Mouse (Mus musculus): ENCODE measurements around the gene Ist1. TPM values are rescaled to one million over a fixed set of nuclear protein-coding genes. Genes with fewer than 3 reads are reported as not detected.
A peak's percentile ranks its signal among the peaks of the same experiment; 100 is the strongest.

Gene Ist1
- 91.3 and 95.8 TPM in 2 replicates for polyA plus RNA-seq (2014; fragmentation: Nextera tagmentation; extraction: Ambion mirVana)

DNA sequence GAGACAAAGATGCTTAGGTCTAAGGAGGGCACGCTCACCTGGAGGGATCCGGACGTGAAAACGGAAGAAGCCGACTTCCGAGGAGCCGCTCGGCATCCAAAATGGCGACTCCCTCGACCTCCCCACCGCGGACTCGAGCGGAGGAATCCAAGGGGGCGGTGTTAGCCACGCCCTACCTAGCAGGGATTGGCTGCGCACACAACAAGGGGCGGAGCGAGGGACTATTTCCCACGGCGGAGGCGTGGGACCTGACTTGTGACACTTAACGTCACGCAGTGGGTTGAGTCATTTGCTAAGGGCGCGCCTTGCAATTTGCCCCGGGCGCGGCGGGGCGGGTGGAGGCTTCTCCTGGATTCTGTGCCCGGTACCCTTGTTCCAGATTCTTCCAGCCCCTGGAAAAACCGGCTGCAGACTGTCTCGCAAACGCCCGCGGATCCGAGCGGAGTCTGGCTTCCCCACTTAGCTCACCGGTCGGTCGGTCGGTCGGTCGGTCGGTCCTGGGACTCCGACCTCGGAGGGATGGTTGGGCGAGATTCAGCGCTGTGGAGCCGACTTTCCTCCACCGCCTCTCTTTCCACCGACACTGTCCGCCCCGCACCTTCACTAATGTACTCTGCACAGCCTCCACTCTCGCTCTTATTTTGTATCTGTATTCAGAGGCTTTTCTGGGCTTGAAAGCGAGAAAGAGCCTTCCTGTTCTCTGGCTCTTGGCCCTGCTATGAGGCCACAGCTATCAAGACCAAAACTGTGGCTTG, at the start of gene Ist1:
TSS of gene Ist1 (minus strand) at position 115 of the 755 bp plus-strand sequence.
- peaks cover 7 to 19% of the 10 kb centered on the region in 2 experiments for H3K4me1 ChIP-seq (ENCODE audit: control insufficient read depth in 2 of 2, insufficient read depth in 2 of 2, low read length in 2 of 2)
- H3K27me3 ChIP-seq (ENCODE audit: control insufficient read depth, insufficient read depth, low read length), result no peaks in the 10 kb centered on the region
- H3K36me3 ChIP-seq (ENCODE audit: control insufficient read depth, insufficient read depth, low read length), result no peaks in the 10 kb centered on the region
- peak; percentile 98 for ATAC-seq (ENCODE audit: insufficient number of reproducible peaks, insufficient read depth, low FRiP score, low read depth)
- H3K9ac ChIP-seq (ENCODE audit: low read length), result peak within 1 kb of the TSS; percentile 95
- peak within 1 kb of the TSS; percentile 79 for H3K4me2 ChIP-seq (ENCODE audit: low read length)
- peak within 1 kb of the TSS; percentile 41 to 78 for H3K27ac ChIP-seq (replicated peaks in 1 of 2; ENCODE audit: control insufficient read depth in 1 of 2, insufficient read depth in 1 of 2, low read depth in 2 of 2, low read length in 2 of 2)
- H3K9me3 ChIP-seq (ENCODE audit: control insufficient read depth, low read length), result no peaks in the 10 kb centered on the region
- H3K4me3 ChIP-seq (ENCODE audit: control insufficient read depth in 1 of 2, insufficient read depth in 1 of 2, low read depth in 1 of 2, low read length in 2 of 2), result peak within 1 kb of the TSS; percentile 89
- WGBS, result 0% methylated on average over 56 of the region's 57 CpGs

DNA sequence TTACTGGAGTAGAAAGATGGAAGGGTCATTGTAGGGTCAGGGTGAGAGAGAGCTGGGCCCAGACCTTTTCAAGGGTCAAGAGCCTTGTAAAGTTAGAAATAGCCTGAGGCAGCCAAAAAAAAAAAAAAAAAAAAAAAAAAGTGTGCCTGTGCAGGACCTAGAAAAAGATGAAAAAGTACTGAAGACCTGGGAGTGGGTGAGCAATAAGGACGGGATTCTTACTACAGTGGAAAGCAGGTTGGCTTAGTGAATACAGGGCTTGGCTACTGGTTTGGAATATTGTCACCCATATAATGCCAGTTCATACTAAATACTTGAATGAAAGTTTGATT, 45.0 kb upstream of the Ist1 start:
- Histone ChIP-seq H3K27me3 (ENCODE audit: control insufficient read depth, insufficient read depth, low read length) (no peaks in the 10 kb centered on the region), H3K4me3 (ENCODE audit: control insufficient read depth in 1 of 2, insufficient read depth in 1 of 2, low read depth in 1 of 2, low read length in 2 of 2) (peak overlapping the region; percentile 84 to 90), H3K27ac (replicated peaks in 1 of 2; ENCODE audit: control insufficient read depth in 1 of 2, insufficient read depth in 1 of 2, low read depth in 2 of 2, low read length in 2 of 2) (peak overlapping the region in 1 of 2 experiments; percentile 78; a peak in 2 of 4 replicates), H3K4me2 (ENCODE audit: low read length) (peak overlapping the region; percentile 73), H3K4me1 (ENCODE audit: control insufficient read depth in 2 of 2, insufficient read depth in 2 of 2, low read length in 2 of 2) (peaks cover 0 to 11% of the 10 kb centered on the region in 2 experiments; a peak in 2 of 4 replicates), H3K9ac (ENCODE audit: low read length) (peak overlapping the region; percentile 97), H3K9me3 (ENCODE audit: control insufficient read depth, low read length) (no peaks in the 10 kb centered on the region), H3K36me3 (ENCODE audit: control insufficient read depth, insufficient read depth, low read length) (peaks cover 21% of the 10 kb centered on the region)
- ATAC-seq (ENCODE audit: insufficient number of reproducible peaks, insufficient read depth, low FRiP score, low read depth), result peak; percentile 5; the same call in 1 of the 2 replicates
- 85% methylated on average over 1 of the region's 1 CpGs for WGBS

DNA sequence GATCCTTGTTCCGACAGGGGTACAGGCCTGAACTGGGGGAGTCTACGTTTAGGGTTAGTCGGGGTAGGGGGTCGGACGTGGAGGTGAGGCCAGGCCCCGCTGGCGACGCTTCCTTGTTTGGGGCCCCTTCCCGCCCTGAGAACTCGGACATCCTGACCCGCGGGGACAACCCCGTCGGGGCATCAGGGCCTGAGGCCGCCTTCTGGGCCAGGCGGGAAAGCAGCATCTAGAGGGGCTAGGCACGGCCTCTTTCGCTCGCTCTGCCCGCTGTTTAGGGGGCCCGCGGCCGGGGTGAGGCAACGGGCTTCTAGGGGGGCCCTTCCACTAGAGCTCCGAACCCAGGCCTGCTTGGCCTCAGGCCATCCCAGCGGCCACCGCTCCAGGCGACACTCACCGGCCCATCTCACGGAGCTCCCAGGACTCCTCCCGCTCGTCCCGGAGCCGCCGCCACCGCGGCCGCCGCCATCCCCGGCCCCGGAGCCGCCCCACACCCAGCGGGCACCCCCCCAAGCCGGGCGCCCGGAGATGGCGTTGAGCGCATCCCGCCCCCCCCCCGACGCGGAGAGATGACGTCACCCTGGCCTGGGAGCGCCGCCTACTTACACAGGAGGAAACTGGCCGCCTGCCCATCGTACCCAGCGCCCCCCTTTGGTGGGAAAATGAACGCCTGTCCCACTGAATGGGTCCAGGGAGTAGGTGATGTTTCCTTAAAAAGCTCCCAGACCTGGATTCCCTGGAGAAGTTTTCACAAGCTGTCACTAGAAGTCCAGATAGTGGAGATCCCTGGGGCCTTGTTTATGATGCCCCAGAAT, 44.4 kb upstream of the Ist1 start, which contains the start of gene Atxn1l:
TSS of gene Atxn1l (minus strand) at position 503 of the 812 bp plus-strand sequence.
- WGBS, result under 1% methylated on average over 59 of the region's 59 CpGs
- ATAC-seq (ENCODE audit: insufficient number of reproducible peaks, insufficient read depth, low FRiP score, low read depth), result peak; percentile 90

DNA sequence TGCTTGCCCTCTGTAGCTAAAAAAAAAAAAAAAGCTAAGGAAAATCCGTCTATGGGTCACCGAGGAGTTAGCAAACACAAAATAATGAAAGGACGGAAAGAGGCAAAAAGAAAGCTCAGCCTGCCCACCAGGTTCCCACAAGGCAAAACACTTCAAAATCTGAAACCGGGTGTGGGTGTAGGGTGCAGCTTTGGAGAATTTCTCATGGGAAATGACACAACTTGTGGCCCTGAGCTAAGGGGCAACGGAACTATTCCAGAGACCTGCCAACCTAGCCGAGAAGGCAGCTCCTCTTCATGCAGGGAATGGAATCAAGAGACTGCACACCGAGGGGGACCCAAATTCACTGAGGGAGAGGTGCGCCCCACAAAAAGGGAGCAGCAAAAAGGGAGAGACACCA, 43.8 kb upstream of the Ist1 start:
- H3K9ac ChIP-seq (ENCODE audit: low read length), result peak overlapping the region; percentile 97
- no peaks in the 10 kb centered on the region for H3K9me3 ChIP-seq (ENCODE audit: control insufficient read depth, low read length)
- H3K27ac ChIP-seq (replicated peaks in 1 of 2; ENCODE audit: control insufficient read depth in 1 of 2, insufficient read depth in 1 of 2, low read depth in 2 of 2, low read length in 2 of 2), result peak overlapping the region in 1 of 2 experiments; percentile 78; a peak in 3 of 4 replicates
- peak overlapping the region; percentile 84 to 90 for H3K4me3 ChIP-seq (ENCODE audit: control insufficient read depth in 1 of 2, insufficient read depth in 1 of 2, low read depth in 1 of 2, low read length in 2 of 2)
- no peaks in the 10 kb centered on the region for H3K27me3 ChIP-seq (ENCODE audit: control insufficient read depth, insufficient read depth, low read length)
- 10% methylated on average over 8 of the region's 8 CpGs for WGBS
- H3K4me1 ChIP-seq (ENCODE audit: control insufficient read depth in 2 of 2, insufficient read depth in 2 of 2, low read length in 2 of 2), result peaks cover 0 to 11% of the 10 kb centered on the region in 2 experiments; a peak in 2 of 4 replicates
- H3K4me2 ChIP-seq (ENCODE audit: low read length), result peak overlapping the region; percentile 73
- no peak for ATAC-seq (ENCODE audit: insufficient number of reproducible peaks, insufficient read depth, low FRiP score, low read depth)
- H3K36me3 ChIP-seq (ENCODE audit: control insufficient read depth, insufficient read depth, low read length), result peaks cover 33% of the 10 kb centered on the region

More for the DNA sequence above, 44.4 kb upstream of the Ist1 start, which contains the start of gene Atxn1l:
- H3K9me3 ChIP-seq (ENCODE audit: control insufficient read depth, low read length), result no peaks in the 10 kb centered on the region
- no peaks in the 10 kb centered on the region for H3K27me3 ChIP-seq (ENCODE audit: control insufficient read depth, insufficient read depth, low read length)
- peaks cover 0 to 11% of the 10 kb centered on the region in 2 experiments; a peak in 2 of 4 replicates for H3K4me1 ChIP-seq (ENCODE audit: control insufficient read depth in 2 of 2, insufficient read depth in 2 of 2, low read length in 2 of 2)
- peak within 1 kb of the TSS; percentile 84 to 90 for H3K4me3 ChIP-seq (ENCODE audit: control insufficient read depth in 1 of 2, insufficient read depth in 1 of 2, low read depth in 1 of 2, low read length in 2 of 2)
- H3K36me3 ChIP-seq (ENCODE audit: control insufficient read depth, insufficient read depth, low read length), result peaks cover 27% of the 10 kb centered on the region
- peak within 1 kb of the TSS; percentile 97 for H3K9ac ChIP-seq (ENCODE audit: low read length)
- peak within 1 kb of the TSS; percentile 30 to 78 for H3K27ac ChIP-seq (replicated peaks in 1 of 2; ENCODE audit: control insufficient read depth in 1 of 2, insufficient read depth in 1 of 2, low read depth in 2 of 2, low read length in 2 of 2)
- peak within 1 kb of the TSS; percentile 73 for H3K4me2 ChIP-seq (ENCODE audit: low read length)

DNA sequence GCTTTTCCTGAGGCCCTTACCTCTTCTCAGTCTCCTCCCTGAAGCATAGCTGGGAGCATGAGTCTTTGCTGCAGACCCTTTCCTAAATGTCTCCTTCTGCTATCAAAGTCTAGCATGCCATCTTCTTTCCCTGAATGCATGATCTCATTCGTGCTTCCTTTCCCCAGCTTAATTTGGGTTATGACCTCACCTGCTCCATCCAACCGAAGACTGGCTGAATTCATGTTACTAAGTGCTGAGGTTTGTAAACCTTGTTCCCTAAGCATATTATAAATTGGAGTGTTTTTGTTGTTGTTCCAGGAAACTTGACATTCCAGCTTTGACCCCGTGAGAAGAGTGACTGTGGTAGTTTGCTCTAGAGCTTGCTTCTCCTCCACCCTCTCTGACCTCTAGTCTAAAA, 41.0 kb upstream of the Ist1 start:
- H3K9me3 ChIP-seq (ENCODE audit: control insufficient read depth, low read length), result no peaks in the 10 kb centered on the region
- H3K4me1 ChIP-seq (ENCODE audit: control insufficient read depth in 2 of 2, insufficient read depth in 2 of 2, low read length in 2 of 2), result peaks cover 0 to 11% of the 10 kb centered on the region in 2 experiments; a peak in 2 of 4 replicates
- H3K36me3 ChIP-seq (ENCODE audit: control insufficient read depth, insufficient read depth, low read length), result peaks cover 61% of the 10 kb centered on the region
- H3K9ac ChIP-seq (ENCODE audit: low read length), result no peak overlapping the region
- H3K27me3 ChIP-seq (ENCODE audit: control insufficient read depth, insufficient read depth, low read length), result no peaks in the 10 kb centered on the region
- no peak overlapping the region for H3K27ac ChIP-seq (replicated peaks in 1 of 2; ENCODE audit: control insufficient read depth in 1 of 2, insufficient read depth in 1 of 2, low read depth in 2 of 2, low read length in 2 of 2)
- no peak overlapping the region for H3K4me3 ChIP-seq (ENCODE audit: control insufficient read depth in 1 of 2, insufficient read depth in 1 of 2, low read depth in 1 of 2, low read length in 2 of 2)
- no peak for ATAC-seq (ENCODE audit: insufficient number of reproducible peaks, insufficient read depth, low FRiP score, low read depth)
- no peak overlapping the region for H3K4me2 ChIP-seq (ENCODE audit: low read length)
- 49% methylated on average over 3 of the region's 3 CpGs for WGBS

DNA sequence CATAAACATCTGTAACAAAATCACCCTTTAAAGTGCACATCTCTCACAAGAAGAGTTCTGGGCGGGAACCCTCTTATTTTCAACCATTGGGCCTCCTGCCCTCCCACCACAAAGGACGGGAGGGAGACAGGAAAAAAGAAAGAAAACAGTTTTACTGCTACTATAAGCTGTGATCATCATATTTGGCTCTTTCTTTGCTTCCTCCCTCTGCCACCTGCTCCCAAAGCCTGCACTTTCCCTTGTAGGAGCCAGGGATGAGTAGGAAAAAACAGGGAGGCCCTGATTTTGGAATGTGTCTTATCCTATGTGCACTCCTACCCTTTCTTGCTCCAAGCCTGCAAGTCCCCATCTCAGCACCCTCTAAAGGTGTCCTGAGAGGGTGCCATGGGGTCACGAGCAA, 38.0 kb upstream of the Ist1 start:
- peaks cover 0 to 6% of the 10 kb centered on the region in 2 experiments; a peak in 2 of 4 replicates for H3K4me1 ChIP-seq (ENCODE audit: control insufficient read depth in 2 of 2, insufficient read depth in 2 of 2, low read length in 2 of 2)
- 90% methylated on average over 3 of the region's 3 CpGs for WGBS
- no peak overlapping the region for H3K27ac ChIP-seq (replicated peaks in 1 of 2; ENCODE audit: control insufficient read depth in 1 of 2, insufficient read depth in 1 of 2, low read depth in 2 of 2, low read length in 2 of 2)
- H3K36me3 ChIP-seq (ENCODE audit: control insufficient read depth, insufficient read depth, low read length), result peaks cover 78% of the 10 kb centered on the region
- no peaks in the 10 kb centered on the region for H3K27me3 ChIP-seq (ENCODE audit: control insufficient read depth, insufficient read depth, low read length)
- ATAC-seq (ENCODE audit: insufficient number of reproducible peaks, insufficient read depth, low FRiP score, low read depth), result no peak
- no peaks in the 10 kb centered on the region for H3K9me3 ChIP-seq (ENCODE audit: control insufficient read depth, low read length)
- H3K9ac ChIP-seq (ENCODE audit: low read length), result no peak overlapping the region
- no peak overlapping the region for H3K4me3 ChIP-seq (ENCODE audit: control insufficient read depth in 1 of 2, insufficient read depth in 1 of 2, low read depth in 1 of 2, low read length in 2 of 2)
- no peak overlapping the region for H3K4me2 ChIP-seq (ENCODE audit: low read length)

DNA sequence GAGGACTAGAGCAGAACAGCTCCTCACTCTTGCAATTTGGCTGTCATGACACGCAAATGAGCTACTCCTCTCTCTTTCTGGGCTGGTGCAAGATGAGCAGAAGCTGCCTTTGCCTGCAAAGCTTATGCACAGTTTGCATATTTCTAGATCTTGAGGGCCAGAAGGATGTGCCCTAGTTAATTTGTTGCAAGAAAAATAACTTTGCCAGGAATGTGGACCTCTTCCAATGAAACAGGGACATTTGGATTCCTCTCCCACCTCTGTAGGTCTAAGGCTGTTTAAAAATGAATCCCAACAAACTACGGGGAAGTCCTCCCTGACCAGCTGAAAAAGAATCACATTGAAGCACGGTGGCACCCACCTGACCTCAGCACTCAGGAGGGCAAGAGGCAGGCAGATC, 32.0 kb upstream of the Ist1 start:
- H3K27me3 ChIP-seq (ENCODE audit: control insufficient read depth, insufficient read depth, low read length), result no peaks in the 10 kb centered on the region
- peaks cover 87% of the 10 kb centered on the region for H3K36me3 ChIP-seq (ENCODE audit: control insufficient read depth, insufficient read depth, low read length)
- no peak overlapping the region; a peak in 1 of 4 replicates for H3K4me3 ChIP-seq (ENCODE audit: control insufficient read depth in 1 of 2, insufficient read depth in 1 of 2, low read depth in 1 of 2, low read length in 2 of 2)
- H3K27ac ChIP-seq (replicated peaks in 1 of 2; ENCODE audit: control insufficient read depth in 1 of 2, insufficient read depth in 1 of 2, low read depth in 2 of 2, low read length in 2 of 2), result no peak overlapping the region
- no peak for ATAC-seq (ENCODE audit: insufficient number of reproducible peaks, insufficient read depth, low FRiP score, low read depth)
- 87% methylated on average over 3 of the region's 3 CpGs for WGBS
- H3K9me3 ChIP-seq (ENCODE audit: control insufficient read depth, low read length), result no peaks in the 10 kb centered on the region
- H3K9ac ChIP-seq (ENCODE audit: low read length), result no peak overlapping the region
- no peak overlapping the region for H3K4me2 ChIP-seq (ENCODE audit: low read length)
- no peaks in the 10 kb centered on the region for H3K4me1 ChIP-seq (ENCODE audit: control insufficient read depth in 2 of 2, insufficient read depth in 2 of 2, low read length in 2 of 2)
